Mouse (Mus musculus) cerebellum, postnatal 14 days (tissue): ENCODE results near the gene Gm813.
"Not testable (repeated sequence)": the region's sequence is repeated elsewhere in the genome, so short reads cannot be mapped to it uniquely, and the experiment has no call there.

Experiments
- DNase-seq, 2 experiments: peaks; one replicate each; pipeline ENCODE4 v3.0.0; 2021; ENCODE audit warnings: mixed read lengths in 2 of 2

Gene Gm813

GRCm38 (mm10) chr16:58616878-58617277 lies at the start of gene Gm813:
Gene Gm813, minus strand, starts transcription at chr16:58616978.
- no peak for DNase-seq

DNA sequence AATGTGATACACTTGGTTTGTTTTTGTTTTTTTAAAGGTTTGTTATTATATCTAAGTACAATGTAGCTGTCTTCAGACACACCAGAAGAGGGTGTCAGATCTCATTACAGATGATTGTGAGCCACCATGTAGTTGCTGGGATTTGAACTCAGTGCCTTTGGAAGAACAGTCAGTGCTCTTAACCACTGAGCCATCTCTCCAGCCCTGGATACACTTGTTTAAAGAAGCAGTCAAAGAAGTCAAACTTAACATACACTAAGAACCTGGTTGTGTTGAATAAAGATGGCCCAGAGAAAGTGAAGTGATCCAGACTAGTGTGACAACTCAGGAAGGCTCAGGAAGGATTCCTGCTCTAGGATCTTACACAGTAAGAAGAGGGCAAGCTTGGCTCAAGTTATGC lies 48.4 kb upstream of the Gm813 start:
- not testable (repeated sequence) for DNase-seq

DNA sequence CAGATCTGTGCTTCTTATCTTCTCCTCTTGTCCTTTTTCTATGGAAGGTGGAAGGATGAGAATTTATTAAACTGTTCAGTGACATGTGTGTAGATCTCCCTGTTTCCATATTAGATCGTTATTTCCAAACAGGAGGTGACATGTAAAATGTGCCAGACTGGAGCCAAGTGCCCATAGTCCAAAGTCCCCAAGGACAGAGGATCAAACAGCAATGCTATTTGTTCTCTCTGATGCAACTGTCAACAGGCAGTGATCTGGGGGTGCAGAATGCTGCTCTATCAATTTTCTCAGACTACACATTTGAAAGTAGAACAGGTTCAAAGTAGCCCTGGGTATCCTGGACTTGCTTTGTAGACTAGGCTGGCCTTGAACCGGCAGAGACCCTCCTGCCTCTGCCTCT lies 47.0 kb upstream of the Gm813 start:
- no peak for DNase-seq

- DNase-seq = no peak
These were observed 46.2 kb upstream of the Gm813 start for GRCm38 (mm10) chr16:58663021-58663420.

- no peak for DNase-seq
These were observed 45.6 kb upstream of the Gm813 start for GRCm38 (mm10) chr16:58662287-58662791.

DNA sequence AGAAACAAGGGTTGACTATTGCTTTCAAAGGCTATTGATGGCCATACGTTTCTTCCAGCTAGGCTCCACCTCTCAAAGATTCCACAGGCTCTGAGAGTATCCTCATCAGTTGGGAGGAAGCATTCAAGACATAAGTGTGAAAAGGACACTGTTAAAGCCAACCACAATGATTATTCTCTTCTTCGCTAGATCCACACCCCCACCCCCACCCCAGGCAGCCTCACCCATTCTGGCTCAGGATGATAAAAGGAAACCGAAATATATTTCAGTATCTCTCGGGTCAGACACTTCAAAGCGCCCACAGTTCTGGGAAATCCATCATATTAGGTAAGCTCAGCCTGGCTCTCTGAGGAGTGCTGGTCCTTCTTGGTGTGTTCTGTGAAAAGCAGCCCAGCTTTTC lies 45.0 kb upstream of the Gm813 start:
- DNase-seq = no peak

- DNase-seq = no peak
These were observed 41.9 kb upstream of the Gm813 start for GRCm38 (mm10) chr16:58658668-58659067.

- no peak for DNase-seq
These were observed 39.7 kb upstream of the Gm813 start for GRCm38 (mm10) chr16:58656526-58656925.

GRCm38 (mm10) chr16:58655751-58656150 lies 39.0 kb upstream of the Gm813 start:
- no peak for DNase-seq

DNA sequence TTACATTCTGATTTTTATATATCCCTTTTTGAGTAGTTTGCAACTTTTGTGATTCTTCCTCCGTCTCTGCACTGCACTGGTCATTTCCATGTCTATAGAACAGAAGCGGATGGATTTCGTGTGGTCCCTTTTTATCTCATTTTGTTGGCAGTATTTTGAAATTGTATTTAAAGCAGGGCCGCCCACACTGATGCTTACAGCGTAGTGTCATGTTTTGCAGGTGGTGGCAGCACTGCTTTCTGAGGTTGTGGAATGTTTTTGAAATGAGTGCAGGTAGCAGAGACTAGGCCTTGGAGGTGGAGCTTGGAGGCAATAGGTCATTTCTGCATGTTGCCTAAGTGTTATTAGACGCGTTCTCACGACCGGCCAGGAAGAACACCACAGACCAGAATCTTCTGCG lies 33.2 kb upstream of the Gm813 start:
- DNase-seq = no peak

- DNase-seq = no peak
These were observed 22.0 kb upstream of the Gm813 start, which contains the start of gene E330017A01Rik for GRCm38 (mm10) chr16:58638689-58639175. Gene E330017A01Rik, minus strand, starts transcription at chr16:58638739.

- no peak for DNase-seq
These were observed 21.2 kb upstream of the Gm813 start for GRCm38 (mm10) chr16:58638016-58638415.

GRCm38 (mm10) chr16:58637448-58637847 lies 20.7 kb upstream of the Gm813 start:
- DNase-seq = no peak

GRCm38 (mm10) chr16:58635866-58636265 lies 19.1 kb upstream of the Gm813 start:
- DNase-seq = no peak

GRCm38 (mm10) chr16:58629736-58630135 lies 13.0 kb upstream of the Gm813 start:
- DNase-seq = no peak

GRCm38 (mm10) chr16:58628968-58629367 lies 12.2 kb upstream of the Gm813 start:
- no peak for DNase-seq

- no peak for DNase-seq
These were observed 11.5 kb upstream of the Gm813 start for GRCm38 (mm10) chr16:58628336-58628680.

- no peak for DNase-seq
These were observed 11.0 kb upstream of the Gm813 start for GRCm38 (mm10) chr16:58627597-58628335.

DNA sequence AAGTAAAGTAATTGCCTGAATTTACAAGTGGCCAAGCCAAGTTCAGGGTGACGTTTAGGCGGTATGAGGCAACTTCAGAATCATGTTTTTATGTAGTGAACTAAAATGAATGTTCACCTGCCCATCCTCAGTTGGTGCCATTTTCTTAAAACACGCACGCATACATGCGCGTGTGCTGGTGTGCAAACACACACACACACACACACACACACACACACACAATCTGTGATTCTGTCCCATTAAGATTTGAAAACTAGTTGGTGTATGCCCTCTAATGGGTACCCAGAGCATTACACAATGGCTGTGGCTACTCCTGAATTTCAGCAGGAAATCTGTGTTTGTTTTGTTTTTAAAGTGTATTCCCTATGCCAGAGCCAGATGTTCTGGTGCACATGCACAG lies 7.2 kb upstream of the Gm813 start:
- DNase-seq = peak; percentile 34 to 51

GRCm38 (mm10) chr16:58623114-58623513 lies 6.3 kb upstream of the Gm813 start:
- no peak for DNase-seq

- no peak for DNase-seq
These were observed 5.6 kb upstream of the Gm813 start for GRCm38 (mm10) chr16:58622377-58622776.

DNA sequence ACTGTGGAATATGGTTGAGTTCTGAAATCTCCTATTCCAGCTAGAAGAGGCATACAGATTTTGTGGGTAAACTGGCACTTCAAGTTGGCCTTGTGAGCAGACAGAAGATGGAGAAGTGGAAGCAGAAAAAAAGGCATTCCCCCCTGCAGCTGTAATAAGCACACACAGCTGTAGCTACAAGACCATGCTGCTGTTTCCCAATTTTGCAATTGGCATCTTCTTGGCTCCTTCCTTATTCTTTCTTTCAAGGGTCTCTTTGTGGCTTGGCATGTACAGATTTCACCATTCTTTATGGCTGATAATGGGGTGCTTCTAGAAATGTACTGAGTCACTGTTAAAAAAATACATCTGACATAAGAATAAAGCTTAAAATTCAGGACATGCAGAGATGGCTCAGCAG lies 568 bp upstream of the Gm813 start:
- DNase-seq = no peak

- no peak for DNase-seq
These were observed 3.8 kb downstream of the Gm813 start for GRCm38 (mm10) chr16:58612969-58613368.

DNA sequence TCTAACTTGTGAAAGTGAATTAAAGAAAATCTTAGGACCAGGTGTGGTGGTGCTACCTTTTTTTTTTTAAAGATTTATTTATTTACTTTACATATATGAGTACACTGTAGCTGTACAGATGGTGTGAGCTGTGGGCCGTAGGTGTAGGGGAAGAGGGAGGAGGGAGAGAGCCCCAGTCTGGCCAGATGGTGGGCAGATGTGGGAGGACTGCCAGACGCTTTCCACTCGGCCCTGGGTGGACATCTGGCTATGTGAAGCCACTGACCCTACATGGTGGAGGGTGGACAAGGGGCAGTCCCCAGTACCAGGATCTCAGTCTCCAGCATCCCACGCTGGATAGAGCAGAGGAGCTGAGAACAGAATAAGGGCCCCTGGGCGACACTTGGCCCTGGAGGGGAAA lies 9.7 kb downstream of the Gm813 start:
- no peak for DNase-seq

DNA sequence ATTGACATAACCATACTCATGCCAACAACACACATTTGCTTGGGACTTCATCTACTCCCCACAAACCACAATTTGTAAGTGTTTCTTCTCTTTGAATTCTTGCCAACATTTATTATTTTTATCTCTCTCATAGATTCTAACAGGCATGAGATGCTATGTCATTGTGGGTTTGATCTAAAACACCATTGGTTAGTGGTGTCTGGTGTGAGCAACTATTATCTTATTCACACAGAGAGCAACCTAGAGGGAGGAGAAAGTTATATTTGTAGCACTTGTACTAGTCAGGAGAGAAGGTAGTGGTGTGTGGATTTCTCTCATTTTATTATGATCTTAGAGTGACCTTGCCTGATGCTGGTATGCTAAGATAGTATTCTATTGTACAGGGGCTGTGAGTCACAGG lies 12.1 kb downstream of the Gm813 start:
- DNase-seq = no peak
